Mouse (Mus musculus): ENCODE measurements at regions not wholly inside any gene's neighbourhood (a gene's known extent, or its start where the extent isn't known, plus 50 kb on each side); places are given as distances from the start of the nearest gene placed in this dataset.

- WGBS: 71% methylated on average over 2 of the region's 2 CpGs
- H3K36me3 ChIP-seq (ENCODE audit: control insufficient read depth, insufficient read depth, low read length): no peaks in the 10 kb centered on the region
- no peak for TF ChIP-seq CTCF (IDR thresholded peaks at IDR 0.05; ENCODE audit: low read depth, low read length)
- TF ChIP-seq POLR2A (IDR thresholded peaks at IDR 0.05; ENCODE audit: extremely low read depth, insufficient read depth, low read length): no peak
- no peak for DNase-seq (ENCODE audit: extremely low read depth, low read depth, low spot score)
- H3K27me3 ChIP-seq (ENCODE audit: control insufficient read depth, insufficient read depth, low read length): no peaks in the 10 kb centered on the region
- no peak overlapping the region for H3K27ac ChIP-seq (replicated peaks; ENCODE audit: insufficient read depth, low read depth, low read length)
- no peak overlapping the region for H3K9ac ChIP-seq (ENCODE audit: low read depth, low read length)
- H3K79me2 ChIP-seq (ENCODE audit: control insufficient read depth, insufficient read depth, low read length): no peaks in the 10 kb centered on the region
- no peak overlapping the region for H3K4me3 ChIP-seq (ENCODE audit: insufficient read depth, low read depth, low read length)
- H3K4me1 ChIP-seq (ENCODE audit: control insufficient read depth, insufficient read depth, low read length): no peaks in the 10 kb centered on the region
These were observed 119.5 kb upstream of the Ntf3 start for GRCm38 (mm10) chr6:126286201-126286600.

- Histone ChIP-seq H3K4me3 (ENCODE audit: insufficient read depth, low read depth, low read length) (no peak overlapping the region), H3K79me2 (ENCODE audit: control insufficient read depth, insufficient read depth, low read length) (no peaks in the 10 kb centered on the region), H3K9ac (ENCODE audit: low read depth, low read length) (no peak overlapping the region), H3K36me3 (ENCODE audit: control insufficient read depth, insufficient read depth, low read length) (no peaks in the 10 kb centered on the region), H3K27me3 (ENCODE audit: control insufficient read depth, insufficient read depth, low read length) (no peaks in the 10 kb centered on the region), H3K4me1 (ENCODE audit: control insufficient read depth, insufficient read depth, low read length) (no peaks in the 10 kb centered on the region), H3K27ac (replicated peaks; ENCODE audit: insufficient read depth, low read depth, low read length) (no peak overlapping the region)
- no peak for DNase-seq (ENCODE audit: extremely low read depth, low read depth, low spot score)
- 90% methylated on average over 7 of the region's 7 CpGs for WGBS
- TF ChIP-seq POLR2A (IDR thresholded peaks at IDR 0.05; ENCODE audit: extremely low read depth, insufficient read depth, low read length): no peak
- TF ChIP-seq CTCF (IDR thresholded peaks at IDR 0.05; ENCODE audit: low read depth, low read length): no peak
These were observed 117.7 kb upstream of the Ntf3 start for GRCm38 (mm10) chr6:126284409-126284808.

GRCm38 (mm10) chr6:126280352-126280751 lies 113.6 kb upstream of the Ntf3 start:
- Histone ChIP-seq H3K36me3 (ENCODE audit: control insufficient read depth, insufficient read depth, low read length) (no peaks in the 10 kb centered on the region), H3K27me3 (ENCODE audit: control insufficient read depth, insufficient read depth, low read length) (no peaks in the 10 kb centered on the region), H3K4me3 (ENCODE audit: insufficient read depth, low read depth, low read length) (no peak overlapping the region), H3K79me2 (ENCODE audit: control insufficient read depth, insufficient read depth, low read length) (no peaks in the 10 kb centered on the region), H3K4me1 (ENCODE audit: control insufficient read depth, insufficient read depth, low read length) (no peaks in the 10 kb centered on the region), H3K27ac (replicated peaks; ENCODE audit: insufficient read depth, low read depth, low read length) (no peak overlapping the region), H3K9ac (ENCODE audit: low read depth, low read length) (no peak overlapping the region)
- no peak for TF ChIP-seq CTCF (IDR thresholded peaks at IDR 0.05; ENCODE audit: low read depth, low read length)
- no peak for TF ChIP-seq POLR2A (IDR thresholded peaks at IDR 0.05; ENCODE audit: extremely low read depth, insufficient read depth, low read length)
- DNase-seq (ENCODE audit: extremely low read depth, low read depth, low spot score): no peak
- 74% methylated on average over 3 of the region's 3 CpGs for WGBS

- 88% methylated on average over 5 of the region's 5 CpGs for WGBS
These were observed 79.3 kb upstream of the Ntf3 start for GRCm38 (mm10) chr6:126245986-126246385.

GRCm38 (mm10) chr6:126245431-126245830 lies 78.7 kb upstream of the Ntf3 start:
- TF ChIP-seq POLR2A (IDR thresholded peaks at IDR 0.05; ENCODE audit: extremely low read depth, insufficient read depth, low read length) (no peak), CTCF (IDR thresholded peaks at IDR 0.05; ENCODE audit: low read depth, low read length) (no peak)
- Histone ChIP-seq H3K36me3 (ENCODE audit: control insufficient read depth, insufficient read depth, low read length) (no peaks in the 10 kb centered on the region), H3K9ac (ENCODE audit: low read depth, low read length) (no peak overlapping the region), H3K27ac (replicated peaks; ENCODE audit: insufficient read depth, low read depth, low read length) (no peak overlapping the region), H3K79me2 (ENCODE audit: control insufficient read depth, insufficient read depth, low read length) (no peaks in the 10 kb centered on the region), H3K4me1 (ENCODE audit: control insufficient read depth, insufficient read depth, low read length) (no peaks in the 10 kb centered on the region), H3K4me3 (ENCODE audit: insufficient read depth, low read depth, low read length) (no peak overlapping the region), H3K27me3 (ENCODE audit: control insufficient read depth, insufficient read depth, low read length) (no peaks in the 10 kb centered on the region)
- WGBS: 81% methylated on average over 3 of the region's 3 CpGs
- DNase-seq (ENCODE audit: extremely low read depth, low read depth, low spot score): no peak

More at GRCm38 (mm10) chr6:126245986-126246385, 79.3 kb upstream of the Ntf3 start:
- TF ChIP-seq CTCF (IDR thresholded peaks at IDR 0.05; ENCODE audit: low read depth, low read length) (no peak), POLR2A (IDR thresholded peaks at IDR 0.05; ENCODE audit: extremely low read depth, insufficient read depth, low read length) (no peak)
- no peaks in the 10 kb centered on the region for H3K36me3 ChIP-seq (ENCODE audit: control insufficient read depth, insufficient read depth, low read length)
- no peak overlapping the region for H3K9ac ChIP-seq (ENCODE audit: low read depth, low read length)
- H3K27me3 ChIP-seq (ENCODE audit: control insufficient read depth, insufficient read depth, low read length): no peaks in the 10 kb centered on the region
- H3K27ac ChIP-seq (replicated peaks; ENCODE audit: insufficient read depth, low read depth, low read length): no peak overlapping the region
- H3K4me1 ChIP-seq (ENCODE audit: control insufficient read depth, insufficient read depth, low read length): no peaks in the 10 kb centered on the region
- DNase-seq (ENCODE audit: extremely low read depth, low read depth, low spot score): no peak
- H3K79me2 ChIP-seq (ENCODE audit: control insufficient read depth, insufficient read depth, low read length): no peaks in the 10 kb centered on the region
- H3K4me3 ChIP-seq (ENCODE audit: insufficient read depth, low read depth, low read length): no peak overlapping the region

GRCm38 (mm10) chr6:126242299-126242698 lies 75.6 kb upstream of the Ntf3 start:
- DNase-seq (ENCODE audit: extremely low read depth, low read depth, low spot score): no peak
- H3K4me1 ChIP-seq (ENCODE audit: control insufficient read depth, insufficient read depth, low read length): no peaks in the 10 kb centered on the region
- no peaks in the 10 kb centered on the region for H3K27me3 ChIP-seq (ENCODE audit: control insufficient read depth, insufficient read depth, low read length)
- no peaks in the 10 kb centered on the region for H3K36me3 ChIP-seq (ENCODE audit: control insufficient read depth, insufficient read depth, low read length)
- H3K4me3 ChIP-seq (ENCODE audit: insufficient read depth, low read depth, low read length): no peak overlapping the region
- 67% methylated on average over 2 of the region's 2 CpGs for WGBS
- H3K27ac ChIP-seq (replicated peaks; ENCODE audit: insufficient read depth, low read depth, low read length): no peak overlapping the region
- no peaks in the 10 kb centered on the region for H3K79me2 ChIP-seq (ENCODE audit: control insufficient read depth, insufficient read depth, low read length)
- TF ChIP-seq POLR2A (IDR thresholded peaks at IDR 0.05; ENCODE audit: extremely low read depth, insufficient read depth, low read length): no peak
- TF ChIP-seq CTCF (IDR thresholded peaks at IDR 0.05; ENCODE audit: low read depth, low read length): no peak
- H3K9ac ChIP-seq (ENCODE audit: low read depth, low read length): no peak overlapping the region
